Mouse (Mus musculus): ENCODE measurements around the gene Macrod2.

DNA sequence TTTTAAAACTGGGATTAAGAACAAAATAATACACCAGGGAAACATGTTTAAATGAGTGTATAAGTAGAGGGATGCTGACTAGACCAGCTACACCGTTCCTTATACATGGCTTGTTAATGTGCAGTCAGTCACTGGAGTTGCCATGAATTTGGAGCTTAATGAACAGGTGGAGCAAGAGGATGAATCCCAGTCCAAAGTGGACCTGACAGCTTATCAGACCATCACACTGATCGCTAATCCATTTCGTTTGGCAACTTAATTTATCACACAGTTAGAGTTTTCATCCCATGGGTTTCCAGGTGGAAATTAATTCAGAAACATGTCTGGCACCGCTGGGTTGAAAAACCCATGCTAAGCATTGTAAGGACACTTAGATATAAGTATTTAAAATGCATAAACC is 81.8 kb downstream of the Macrod2 start:
- TF ChIP-seq CTCF (IDR thresholded peaks at IDR 0.05; ENCODE audit: low read depth) (no peak), EP300 (IDR thresholded peaks at IDR 0.05; ENCODE audit: low read depth) (no peak)
